Mouse (Mus musculus): Measurements from ENCODE around the gene Lrriq1. TPM values are rescaled to one million over a fixed set of nuclear protein-coding genes. Genes with fewer than 3 reads are reported as not detected.

The Lrriq1 gene
- polyA plus RNA-seq, 1 experiment from 2014 or later = 17.9 TPM

DNA sequence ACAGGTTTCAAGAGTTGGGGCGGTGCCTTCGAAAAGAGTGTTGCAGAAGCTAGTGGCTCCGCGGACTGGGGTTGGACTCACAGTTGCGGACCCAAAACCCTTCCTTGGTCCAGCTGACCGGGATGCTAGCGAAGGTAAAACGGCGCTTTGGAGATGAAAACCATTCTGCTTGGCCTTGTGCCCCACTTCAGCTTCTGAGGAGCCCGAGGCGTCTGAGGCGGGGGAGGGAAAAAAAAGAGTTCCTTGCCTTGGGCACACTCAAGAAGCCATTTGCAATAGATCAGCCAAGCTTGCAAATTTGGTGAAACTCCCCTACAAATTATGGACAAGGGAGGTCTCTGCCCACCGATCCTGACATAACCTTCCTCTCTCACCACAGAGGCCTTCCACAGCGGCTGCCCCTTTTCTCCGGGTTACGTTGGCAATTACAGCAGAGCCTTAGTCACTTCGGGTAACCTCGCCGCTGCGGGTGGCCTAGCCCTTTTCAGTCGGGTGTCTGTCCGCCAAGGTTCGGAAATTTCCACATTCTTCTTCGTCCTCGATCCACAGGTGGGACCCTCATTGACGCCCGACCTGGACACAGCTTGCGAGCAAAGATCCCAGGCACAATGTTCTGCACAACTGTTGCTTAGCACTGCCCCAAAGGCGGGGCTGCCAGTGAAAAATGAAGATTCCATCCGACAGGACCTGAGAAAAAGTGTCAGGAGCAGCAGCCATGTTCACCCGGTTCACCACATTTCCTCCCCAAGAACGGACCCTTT is 206.2 kb downstream of the Lrriq1 start, which contains the start of gene Alx1:
Gene Alx1, minus strand, starts transcription at position 486 of the 761 bp plus-strand sequence.
- ATAC-seq (ENCODE audit: low FRiP score, low TSS enrichment) = no peak
- Histone ChIP-seq H3K27me3 (ENCODE audit: insufficient read depth, low read length) (peaks cover 81% of the 10 kb centered on the region), H3K36me3 (ENCODE audit: insufficient read depth, low read length) (no peaks in the 10 kb centered on the region), H3K4me1 (ENCODE audit: insufficient read depth, low read length) (peaks cover 9% of the 10 kb centered on the region), H3K9me3 (ENCODE audit: low read length) (no peaks in the 10 kb centered on the region), H3K4me2 (replicated peaks; ENCODE audit: low read depth, low read length) (peak within 1 kb of the TSS; percentile 70), H3K9ac (replicated peaks; ENCODE audit: low read length) (peak within 1 kb of the TSS; percentile 35; the same call in 1 of the 2 replicates), H3K4me3 (ENCODE audit: low read length) (peak within 1 kb of the TSS; percentile 55), H3K27ac (ENCODE audit: low read length) (peak within 1 kb of the TSS; percentile 69; the same call in 1 of the 2 replicates)
- WGBS = 3% methylated on average over 32 of the region's 32 CpGs

DNA sequence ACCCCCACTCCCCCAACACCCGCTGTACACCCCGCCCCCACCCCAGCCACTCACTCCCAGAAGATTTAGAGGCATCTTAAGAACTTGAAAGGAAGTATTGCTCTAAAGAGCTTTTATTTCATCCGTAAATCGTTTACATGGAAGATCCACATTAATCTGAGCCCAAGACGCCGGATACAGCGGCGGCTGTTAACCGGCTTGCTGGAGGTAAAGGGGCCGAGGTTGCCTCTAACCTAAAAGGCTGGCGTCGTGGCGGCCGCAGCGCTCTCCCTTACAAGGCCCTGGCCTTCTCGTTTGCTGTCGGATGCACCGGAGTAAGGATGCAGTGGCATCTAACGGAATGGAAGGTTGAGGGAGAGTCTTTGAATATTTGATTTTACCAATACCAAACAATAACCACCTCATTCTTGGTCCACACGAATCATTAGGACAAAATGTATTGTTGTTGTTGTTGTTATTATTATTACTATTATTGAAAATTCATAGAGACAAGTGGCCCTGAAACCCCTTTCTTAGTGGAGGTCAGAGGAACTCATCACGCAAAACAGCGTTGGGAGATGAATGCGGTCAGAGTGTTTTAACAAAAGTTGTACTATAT is 206.9 kb downstream of the Lrriq1 start:
- WGBS = 1% methylated on average over 23 of the region's 23 CpGs
- Histone ChIP-seq H3K36me3 (ENCODE audit: insufficient read depth, low read length) (no peaks in the 10 kb centered on the region), H3K4me3 (ENCODE audit: low read length) (peak overlapping the region; percentile 55), H3K27me3 (ENCODE audit: insufficient read depth, low read length) (peaks cover 75% of the 10 kb centered on the region), H3K9me3 (ENCODE audit: low read length) (no peaks in the 10 kb centered on the region), H3K27ac (ENCODE audit: low read length) (peak overlapping the region; percentile 69; the same call in 1 of the 2 replicates), H3K9ac (replicated peaks; ENCODE audit: low read length) (0 out of 2 replicates have a peak overlapping the region, but pooled peaks have one; percentile 35), H3K4me2 (replicated peaks; ENCODE audit: low read depth, low read length) (peak overlapping the region; percentile 70), H3K4me1 (ENCODE audit: insufficient read depth, low read length) (peaks cover 9% of the 10 kb centered on the region)
- ATAC-seq (ENCODE audit: low FRiP score, low TSS enrichment) = peak; percentile 14; the same call in 1 of the 2 replicates

DNA sequence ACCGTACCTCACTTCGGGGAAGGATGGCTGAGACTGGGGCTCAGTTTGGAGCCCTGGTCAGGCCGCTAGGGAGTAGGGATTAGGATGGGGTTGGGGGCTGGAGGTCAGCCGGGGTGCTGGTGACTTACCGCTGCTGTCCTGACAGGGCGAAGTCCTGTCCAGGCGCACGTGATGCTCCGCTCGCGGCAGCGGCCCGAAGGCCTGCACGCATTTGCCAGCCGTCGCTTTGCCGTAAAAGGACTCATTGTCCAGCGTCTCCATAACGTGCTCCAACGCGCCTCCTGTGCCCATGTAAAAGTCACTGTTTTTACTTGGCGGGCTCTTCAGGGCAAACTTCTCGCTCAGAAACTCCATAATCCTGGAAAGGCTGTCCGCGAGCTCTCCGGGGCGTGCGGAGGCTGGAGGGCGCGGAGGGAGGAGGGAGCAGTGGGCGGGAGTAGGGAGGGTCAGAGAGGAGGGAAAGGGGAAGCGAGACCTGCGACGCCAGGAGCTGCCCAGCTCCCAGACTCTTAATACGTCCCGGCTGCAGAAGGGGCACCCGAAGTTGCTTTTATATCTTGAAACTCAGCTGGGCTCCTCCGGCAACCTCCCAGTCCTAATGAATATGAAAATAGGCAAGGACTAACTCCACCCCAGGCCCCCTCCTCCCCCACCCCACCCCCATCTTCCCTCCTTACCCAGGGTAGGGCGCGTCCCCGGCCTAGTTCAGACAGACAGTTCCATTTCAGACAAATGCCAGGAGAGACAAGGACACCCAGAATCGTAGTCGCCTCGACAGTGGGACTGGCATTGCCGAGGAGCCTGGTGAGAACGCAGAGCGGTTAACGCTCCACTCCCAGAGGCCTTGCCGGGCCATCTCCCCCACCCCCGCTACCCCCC is 207.6 kb downstream of the Lrriq1 start:
- ATAC-seq (ENCODE audit: low FRiP score, low TSS enrichment) = peak; percentile 93
- H3K36me3 ChIP-seq (ENCODE audit: insufficient read depth, low read length) = no peaks in the 10 kb centered on the region
- under 1% methylated on average over 48 of the region's 50 CpGs for WGBS
- peak overlapping the region; percentile 70 for H3K4me2 ChIP-seq (replicated peaks; ENCODE audit: low read depth, low read length)
- peak overlapping the region; percentile 55 for H3K4me3 ChIP-seq (ENCODE audit: low read length)
- H3K9ac ChIP-seq (replicated peaks; ENCODE audit: low read length) = peak overlapping the region; percentile 40
- H3K27ac ChIP-seq (ENCODE audit: low read length) = peak overlapping the region; percentile 81
- peaks cover 76% of the 10 kb centered on the region for H3K27me3 ChIP-seq (ENCODE audit: insufficient read depth, low read length)
- H3K9me3 ChIP-seq (ENCODE audit: low read length) = no peaks in the 10 kb centered on the region
- peaks cover 9% of the 10 kb centered on the region for H3K4me1 ChIP-seq (ENCODE audit: insufficient read depth, low read length)

DNA sequence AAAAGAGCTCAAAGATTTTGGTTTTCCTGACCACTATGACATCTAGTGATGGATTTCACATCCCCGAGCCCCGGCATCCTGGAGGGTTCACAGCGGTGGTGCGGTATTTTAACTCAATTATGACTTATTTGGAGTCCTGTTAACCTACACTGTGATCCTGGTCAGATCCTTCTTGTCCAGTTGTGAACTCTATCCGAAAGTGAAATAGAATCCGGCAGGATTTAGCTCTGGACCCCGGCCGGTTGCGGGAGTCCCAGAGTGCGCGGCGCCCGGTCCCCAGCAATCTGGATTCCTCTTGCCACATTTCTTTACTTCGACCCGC is 208.2 kb downstream of the Lrriq1 start:
- H3K9me3 ChIP-seq (ENCODE audit: low read length) = no peaks in the 10 kb centered on the region
- H3K9ac ChIP-seq (replicated peaks; ENCODE audit: low read length) = peak overlapping the region; percentile 40
- peaks cover 71% of the 10 kb centered on the region for H3K27me3 ChIP-seq (ENCODE audit: insufficient read depth, low read length)
- no peaks in the 10 kb centered on the region for H3K36me3 ChIP-seq (ENCODE audit: insufficient read depth, low read length)
- peak overlapping the region; percentile 55 for H3K4me3 ChIP-seq (ENCODE audit: low read length)
- no peak for ATAC-seq (ENCODE audit: low FRiP score, low TSS enrichment)
- WGBS = under 1% methylated on average over 15 of the region's 15 CpGs
- peak overlapping the region; percentile 81 for H3K27ac ChIP-seq (ENCODE audit: low read length)
- H3K4me1 ChIP-seq (ENCODE audit: insufficient read depth, low read length) = peaks cover 9% of the 10 kb centered on the region
- peak overlapping the region; percentile 70 for H3K4me2 ChIP-seq (replicated peaks; ENCODE audit: low read depth, low read length)

DNA sequence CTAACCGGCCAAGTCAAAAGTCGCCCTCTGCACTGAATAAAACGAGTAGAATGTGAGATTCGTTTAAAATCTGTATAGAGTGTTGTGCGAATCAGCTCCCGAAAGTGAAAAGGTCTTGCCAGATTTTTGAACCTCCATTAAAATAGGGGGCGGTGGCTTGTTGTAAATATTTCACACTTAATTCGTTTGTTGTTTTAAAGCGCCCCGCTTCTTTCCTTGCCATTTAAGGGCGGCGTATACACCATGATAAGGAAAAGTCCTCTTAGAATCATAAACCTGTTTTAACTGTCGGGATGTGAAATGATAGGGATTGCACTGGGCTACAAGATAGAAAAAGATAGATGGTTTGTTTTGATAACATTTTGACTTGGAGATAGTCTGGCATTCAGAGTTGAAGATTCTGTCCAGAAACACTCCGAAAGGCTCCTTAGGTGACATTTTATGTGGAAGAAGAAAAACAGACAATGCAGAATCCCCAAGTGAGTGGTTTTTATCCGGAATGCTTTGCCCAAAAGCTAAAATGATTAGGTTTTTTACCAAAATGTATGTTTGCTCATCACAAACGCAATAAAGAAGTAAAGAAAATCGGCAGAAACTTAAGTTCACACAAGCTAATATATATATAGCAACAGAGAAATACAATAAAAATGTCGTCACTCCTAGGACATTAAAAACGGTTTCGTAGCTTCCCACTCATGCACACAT is 208.7 kb downstream of the Lrriq1 start:
- H3K9ac ChIP-seq (replicated peaks; ENCODE audit: low read length) = peak overlapping the region; percentile 40; the same call in 1 of the 2 replicates
- peaks cover 9% of the 10 kb centered on the region for H3K4me1 ChIP-seq (ENCODE audit: insufficient read depth, low read length)
- peak overlapping the region; percentile 81; the same call in 1 of the 2 replicates for H3K27ac ChIP-seq (ENCODE audit: low read length)
- peaks cover 69% of the 10 kb centered on the region for H3K27me3 ChIP-seq (ENCODE audit: insufficient read depth, low read length)
- peak overlapping the region; percentile 70 for H3K4me2 ChIP-seq (replicated peaks; ENCODE audit: low read depth, low read length)
- WGBS = 2% methylated on average over 20 of the region's 20 CpGs
- no peaks in the 10 kb centered on the region for H3K36me3 ChIP-seq (ENCODE audit: insufficient read depth, low read length)
- no peak for ATAC-seq (ENCODE audit: low FRiP score, low TSS enrichment)
- peak overlapping the region; percentile 55 for H3K4me3 ChIP-seq (ENCODE audit: low read length)
- H3K9me3 ChIP-seq (ENCODE audit: low read length) = no peaks in the 10 kb centered on the region

DNA sequence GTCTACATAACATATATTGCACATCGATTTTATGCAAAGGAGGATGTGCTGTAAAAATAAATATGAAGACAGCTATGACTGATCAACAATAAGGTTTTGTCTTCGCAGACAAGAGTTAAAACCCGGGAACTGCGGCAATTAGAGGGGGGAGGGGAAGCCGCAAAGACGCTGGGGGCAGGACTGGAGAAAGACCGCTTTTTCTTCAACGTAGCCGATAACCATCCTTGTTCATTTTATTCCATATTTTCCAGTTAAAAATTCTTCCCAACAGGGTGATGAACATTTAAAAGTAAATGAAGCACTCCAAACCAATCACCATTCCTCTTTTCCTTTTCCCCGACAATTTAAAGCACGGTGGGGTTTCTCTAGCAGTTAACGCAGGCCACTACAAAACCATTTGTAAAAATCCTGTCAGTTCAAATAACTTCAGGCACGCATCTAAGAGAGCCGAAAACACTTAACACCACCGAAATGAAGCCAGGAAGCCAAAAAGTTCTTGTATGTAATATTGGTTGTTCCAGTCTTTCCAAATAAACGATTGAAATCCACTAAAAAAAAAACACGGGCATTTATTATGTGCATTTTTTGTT is 209.4 kb downstream of the Lrriq1 start:
- no peak for ATAC-seq (ENCODE audit: low FRiP score, low TSS enrichment)
- Histone ChIP-seq H3K9me3 (ENCODE audit: low read length) (no peaks in the 10 kb centered on the region), H3K4me1 (ENCODE audit: insufficient read depth, low read length) (peaks cover 9% of the 10 kb centered on the region), H3K36me3 (ENCODE audit: insufficient read depth, low read length) (no peaks in the 10 kb centered on the region), H3K4me2 (replicated peaks; ENCODE audit: low read depth, low read length) (no peak overlapping the region; the same call in 1 of the 2 replicates), H3K27me3 (ENCODE audit: insufficient read depth, low read length) (peaks cover 65% of the 10 kb centered on the region), H3K4me3 (ENCODE audit: low read length) (peak overlapping the region; percentile 55), H3K27ac (ENCODE audit: low read length) (0 out of 2 replicates have a peak overlapping the region, but pooled peaks have one; percentile 24), H3K9ac (replicated peaks; ENCODE audit: low read length) (no peak overlapping the region; the same call in none of the 2 replicates)
- under 1% methylated on average over 17 of the region's 17 CpGs for WGBS

DNA sequence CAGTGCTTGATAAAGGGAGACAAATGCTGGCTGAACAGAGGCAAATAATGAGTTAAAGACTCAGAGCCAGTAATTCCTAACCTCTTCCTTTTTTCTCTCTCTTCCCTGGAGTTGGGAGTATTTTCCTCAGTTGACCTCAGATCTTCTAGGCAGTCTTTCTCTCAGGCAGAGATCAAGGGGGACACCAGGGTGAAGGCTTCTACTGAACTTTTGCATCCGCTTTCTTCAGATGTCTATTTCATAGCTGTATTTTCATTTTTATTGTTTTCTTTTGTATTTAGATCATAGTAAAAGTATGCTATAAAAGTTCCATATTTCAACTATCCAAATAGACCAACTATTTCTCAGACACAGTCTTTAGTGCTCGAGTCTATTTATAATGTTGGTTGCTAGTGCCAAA is 233.6 kb downstream of the Lrriq1 start:
- no peaks in the 10 kb centered on the region for H3K36me3 ChIP-seq (ENCODE audit: insufficient read depth, low read length)
- H3K9me3 ChIP-seq (ENCODE audit: low read length) = no peaks in the 10 kb centered on the region
- no peak overlapping the region for H3K9ac ChIP-seq (replicated peaks; ENCODE audit: low read length)
- no peak overlapping the region for H3K4me3 ChIP-seq (ENCODE audit: low read length)
- no peak overlapping the region for H3K27ac ChIP-seq (ENCODE audit: low read length)
- H3K4me1 ChIP-seq (ENCODE audit: insufficient read depth, low read length) = no peaks in the 10 kb centered on the region
- WGBS = 60% methylated on average over 2 of the region's 2 CpGs
- H3K27me3 ChIP-seq (ENCODE audit: insufficient read depth, low read length) = no peaks in the 10 kb centered on the region
- H3K4me2 ChIP-seq (replicated peaks; ENCODE audit: low read depth, low read length) = no peak overlapping the region
- ATAC-seq (ENCODE audit: low FRiP score, low TSS enrichment) = no peak

DNA sequence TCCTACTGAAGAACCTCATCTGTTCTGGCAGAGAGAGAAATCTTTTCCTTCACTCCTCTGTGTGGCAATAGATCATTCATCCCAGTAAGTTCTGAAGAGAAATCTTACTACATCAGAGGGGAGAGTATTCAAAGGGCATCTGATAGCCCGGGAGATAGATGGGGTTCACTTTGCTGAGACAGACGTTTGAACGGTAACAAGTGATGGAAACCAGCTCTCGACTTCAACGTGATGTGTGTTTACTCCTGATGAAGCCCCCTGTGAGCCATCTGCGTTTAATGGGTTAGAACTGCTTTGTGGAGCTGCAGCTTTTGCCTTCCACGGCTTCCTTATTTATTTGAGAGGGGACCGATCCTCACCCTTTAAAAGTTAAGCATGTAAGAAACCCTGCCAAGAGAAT is 235.2 kb downstream of the Lrriq1 start:
- Histone ChIP-seq H3K36me3 (ENCODE audit: insufficient read depth, low read length) (no peaks in the 10 kb centered on the region), H3K27ac (ENCODE audit: low read length) (no peak overlapping the region), H3K4me3 (ENCODE audit: low read length) (no peak overlapping the region), H3K4me2 (replicated peaks; ENCODE audit: low read depth, low read length) (no peak overlapping the region; the same call in 1 of the 2 replicates), H3K9ac (replicated peaks; ENCODE audit: low read length) (no peak overlapping the region), H3K4me1 (ENCODE audit: insufficient read depth, low read length) (no peaks in the 10 kb centered on the region), H3K9me3 (ENCODE audit: low read length) (no peaks in the 10 kb centered on the region), H3K27me3 (ENCODE audit: insufficient read depth, low read length) (no peaks in the 10 kb centered on the region)
- 16% methylated on average over 8 of the region's 8 CpGs for WGBS
- peak; percentile 93 for ATAC-seq (ENCODE audit: low FRiP score, low TSS enrichment)

DNA sequence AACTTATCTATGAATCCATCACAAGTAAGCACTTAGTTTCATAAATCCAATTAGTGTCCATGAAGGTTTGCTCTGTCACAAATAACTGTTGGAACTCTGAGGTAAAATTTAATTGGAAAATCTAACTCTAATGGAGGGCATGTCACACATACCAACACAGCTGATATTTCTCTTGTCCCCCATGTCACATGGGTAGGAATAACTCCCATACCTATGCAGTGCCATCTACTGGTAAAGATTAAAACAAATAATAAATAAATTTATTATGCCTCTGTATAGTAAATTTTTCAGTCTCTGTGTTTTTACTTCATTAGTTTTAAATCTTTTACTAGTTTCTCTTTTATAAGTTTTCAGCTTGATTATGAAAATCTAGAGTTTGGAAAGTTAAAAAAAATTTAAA is 236.5 kb downstream of the Lrriq1 start:
- no peak overlapping the region for H3K4me2 ChIP-seq (replicated peaks; ENCODE audit: low read depth, low read length)
- no peaks in the 10 kb centered on the region for H3K36me3 ChIP-seq (ENCODE audit: insufficient read depth, low read length)
- H3K4me1 ChIP-seq (ENCODE audit: insufficient read depth, low read length) = no peaks in the 10 kb centered on the region
- H3K27me3 ChIP-seq (ENCODE audit: insufficient read depth, low read length) = no peaks in the 10 kb centered on the region
- no peak overlapping the region for H3K27ac ChIP-seq (ENCODE audit: low read length)
- no peak overlapping the region for H3K9ac ChIP-seq (replicated peaks; ENCODE audit: low read length)
- H3K9me3 ChIP-seq (ENCODE audit: low read length) = no peaks in the 10 kb centered on the region
- no peak overlapping the region for H3K4me3 ChIP-seq (ENCODE audit: low read length)
- no peak for ATAC-seq (ENCODE audit: low FRiP score, low TSS enrichment)

All from kidney, embryonic 16.5 days (tissue).